Mouse (Mus musculus): ENCODE results near the gene Zfx.

Gene Zfx

DNA sequence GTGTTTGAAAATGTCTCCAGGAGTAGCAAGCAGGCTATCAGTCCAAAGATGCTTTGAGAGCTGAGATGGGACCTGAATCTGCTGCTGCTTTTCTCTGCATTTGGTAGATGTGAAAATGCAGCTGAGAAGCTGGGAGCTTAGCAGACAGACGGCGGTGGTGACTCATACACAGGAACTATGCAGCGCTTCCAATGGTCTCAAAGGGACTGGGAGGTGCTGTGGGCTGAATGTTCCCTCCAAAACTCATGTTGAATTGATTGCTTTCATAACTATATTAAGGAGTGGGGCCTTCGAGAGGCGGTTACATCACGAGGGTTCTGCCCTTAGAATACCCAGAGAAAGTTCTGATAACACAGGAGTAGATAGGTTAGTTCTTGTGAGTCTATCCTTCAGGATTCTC lies 62.3 kb downstream of the Zfx start:
- DNase-seq (ENCODE audit: low spot score in 2 of 2): peak; percentile 28 to 32

DNA sequence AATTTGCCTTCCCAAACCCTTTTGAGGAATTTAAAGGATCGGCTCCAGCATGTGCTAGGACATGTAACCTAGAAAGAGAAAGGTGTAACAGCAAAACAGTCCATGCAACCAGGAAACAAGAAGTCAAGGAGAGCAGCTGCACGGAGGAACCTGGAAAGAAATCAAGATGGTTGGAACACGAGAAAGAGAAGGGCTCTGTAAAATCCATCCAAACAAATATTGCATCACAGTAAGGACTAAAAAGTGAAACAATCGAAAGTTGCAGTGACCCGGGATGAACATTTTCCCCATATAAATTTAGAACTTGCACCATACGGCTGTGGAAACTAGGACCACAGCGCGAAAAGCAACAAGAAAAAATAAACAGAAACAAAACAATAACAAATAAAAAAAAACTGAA lies 62.8 kb downstream of the Zfx start:
- no peak for DNase-seq (ENCODE audit: low spot score in 2 of 2)

DNA sequence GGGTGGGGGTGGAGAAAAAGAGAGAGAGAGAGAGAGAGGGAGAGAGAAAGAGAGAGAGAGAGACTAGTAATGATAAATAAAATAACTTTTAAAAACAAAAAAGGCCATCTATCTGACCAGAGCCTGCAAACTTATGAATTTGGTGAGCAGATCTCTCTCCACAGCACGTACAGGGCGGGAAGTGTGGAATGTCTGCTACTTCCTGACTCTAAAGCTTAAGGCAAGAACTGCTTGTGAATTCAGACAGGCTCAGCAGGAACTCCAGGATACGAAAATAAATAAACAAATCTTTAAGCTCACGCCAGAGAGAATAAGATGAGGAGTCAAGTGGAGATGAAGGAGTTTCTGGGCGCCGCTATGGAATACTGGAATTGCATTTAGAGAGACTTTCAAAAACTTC lies 64.8 kb downstream of the Zfx start:
- no peak for DNase-seq (ENCODE audit: low spot score in 2 of 2)

DNA sequence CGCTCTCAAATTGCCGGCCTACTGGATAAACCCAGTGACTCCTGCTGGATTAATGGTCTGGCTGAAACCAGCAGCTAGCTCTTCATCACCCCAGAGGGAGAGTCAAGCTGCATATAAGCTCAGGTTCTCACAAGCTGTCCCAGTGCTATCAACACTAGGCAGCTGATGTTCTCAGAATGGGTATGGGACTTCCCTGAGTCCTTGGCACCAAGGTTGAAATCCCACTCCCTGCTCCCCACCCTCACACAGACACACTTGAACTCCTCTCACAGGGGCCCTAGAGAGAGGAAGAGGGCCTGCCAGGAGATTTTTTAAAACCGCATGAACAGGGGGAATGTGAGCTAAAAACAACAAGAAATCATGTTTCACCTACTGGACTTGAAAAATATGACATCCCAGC lies 74.5 kb downstream of the Zfx start:
- DNase-seq (ENCODE audit: low spot score in 2 of 2): no peak

DNA sequence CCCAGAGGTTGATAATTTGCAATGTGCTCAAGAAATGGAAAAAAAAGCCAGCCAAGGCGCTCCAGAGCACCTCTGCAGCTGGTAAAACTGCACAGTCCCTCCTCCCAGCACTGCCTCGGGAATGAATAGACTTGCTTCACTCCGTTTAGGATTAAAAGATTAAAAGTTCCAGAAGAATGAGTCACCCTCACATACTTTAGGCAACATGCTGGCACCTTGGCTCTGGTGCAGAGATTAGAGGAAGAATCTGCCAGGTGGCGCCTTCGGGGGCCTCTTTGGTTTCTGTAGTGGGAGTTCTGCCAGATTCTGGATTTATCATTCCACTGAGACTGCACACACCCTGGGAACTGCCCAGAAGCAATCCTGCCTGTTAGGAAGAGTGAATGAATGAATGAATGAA lies 75.5 kb downstream of the Zfx start:
- peak in 1 of 2 experiments; percentile 25 for DNase-seq (ENCODE audit: low spot score in 2 of 2)

DNA sequence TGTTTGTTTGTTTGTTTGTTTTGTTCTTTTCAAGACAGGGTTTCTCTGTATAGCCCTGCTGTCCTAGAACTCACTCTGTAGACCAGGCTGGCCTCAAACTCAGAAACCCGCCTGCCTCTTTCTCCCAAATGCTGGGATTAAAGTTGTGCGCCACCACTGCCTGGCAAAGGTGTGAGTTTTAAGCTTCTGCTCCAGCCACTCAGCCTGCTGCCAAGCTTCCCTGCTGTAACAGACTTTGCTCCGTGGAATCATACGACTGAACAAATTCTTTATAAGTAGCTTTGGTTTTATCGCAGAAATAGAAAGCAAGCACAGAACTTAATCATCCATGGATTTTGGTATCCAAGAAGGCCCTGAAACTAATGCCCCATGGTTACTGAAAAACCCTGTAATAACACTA lies 76.1 kb downstream of the Zfx start:
- DNase-seq (ENCODE audit: low spot score in 2 of 2): no peak

DNA sequence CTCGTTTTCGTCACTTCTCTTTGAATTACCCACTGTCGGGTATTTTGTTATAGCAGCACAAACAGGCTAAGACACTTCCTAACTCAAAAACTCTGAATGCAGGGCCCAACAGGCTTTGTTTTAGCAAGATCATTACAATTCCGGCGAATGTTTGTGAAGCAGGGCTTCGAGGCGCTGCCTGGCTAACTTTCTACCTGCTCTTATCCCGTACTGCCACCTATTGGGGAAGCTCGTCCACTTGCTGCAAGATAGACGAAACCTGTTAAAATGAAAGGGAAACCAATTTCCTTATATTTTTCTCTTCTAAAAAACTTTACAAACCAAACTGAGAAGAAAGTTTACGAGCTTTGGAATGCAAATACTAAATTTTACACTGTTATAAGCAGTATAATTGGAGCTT lies 90.6 kb downstream of the Zfx start:
- DNase-seq (ENCODE audit: low spot score in 2 of 2): peak; percentile 49 to 66

DNA sequence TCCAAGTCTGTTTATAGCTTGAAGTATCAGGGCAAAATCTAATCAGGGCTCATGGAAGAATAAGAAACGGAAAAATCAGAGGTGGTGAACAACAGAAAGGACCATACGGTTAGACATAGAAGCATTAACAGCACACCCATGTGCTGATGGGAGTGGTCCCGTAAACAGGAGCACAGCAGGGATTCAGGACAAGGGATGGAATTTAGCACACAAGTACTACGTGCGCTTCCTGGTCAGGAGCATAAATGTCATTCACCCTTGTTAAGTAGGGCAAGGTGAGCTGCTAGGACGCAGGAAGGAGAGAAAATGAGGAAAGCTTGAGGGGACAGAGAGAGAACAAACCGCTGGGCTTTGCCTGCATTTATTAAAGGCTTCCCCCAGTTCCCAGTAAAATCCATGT lies 93.4 kb downstream of the Zfx start:
- no peak for DNase-seq (ENCODE audit: low spot score in 2 of 2)

Data from right cerebral cortex, postnatal 10 days (tissue).